Mouse (Mus musculus): ENCODE measurements around the gene Dctn1. TPM values are rescaled to one million over a fixed set of nuclear protein-coding genes. Genes with fewer than 3 reads are reported as not detected.
A peak's percentile ranks its signal among the peaks of the same experiment; 100 is the strongest.

The Dctn1 gene
- polyA plus RNA-seq, 1 experiment from 2014 or later, result 116 TPM

- Histone ChIP-seq H3K36me3 (replicated peaks) (peaks cover 51% of the 10 kb centered on the region), H3K4me3 (no peak overlapping the region), H3K4me1 (peaks cover 45% of the 10 kb centered on the region), H3K9me3 (no peaks in the 10 kb centered on the region), H3K27ac (replicated peaks) (no peak overlapping the region), H3K27me3 (replicated peaks; ENCODE audit: low read depth, poor library complexity, severe bottlenecking) (no peaks in the 10 kb centered on the region)
- peak; percentile 27 for DNase-seq (ENCODE audit: low spot score)
- WGBS, result 90% methylated on average over 3 of the region's 3 CpGs
Measured at GRCm38 (mm10) chr6:83184858-83185435, 19.2 kb downstream of the Dctn1 start.

GRCm38 (mm10) chr6:83185895-83186861, 20.5 kb downstream of the Dctn1 start:
- no peaks in the 10 kb centered on the region for H3K27me3 ChIP-seq (replicated peaks; ENCODE audit: low read depth, poor library complexity, severe bottlenecking)
- peak; percentile 85 for DNase-seq (ENCODE audit: low spot score)
- 7% methylated on average over 25 of the region's 25 CpGs for WGBS
- H3K4me1 ChIP-seq, result peaks cover 40% of the 10 kb centered on the region
- no peaks in the 10 kb centered on the region for H3K9me3 ChIP-seq
- H3K4me3 ChIP-seq, result peak overlapping the region; percentile 57
- peak overlapping the region; percentile 83 for H3K27ac ChIP-seq (replicated peaks)
- H3K36me3 ChIP-seq (replicated peaks), result peaks cover 63% of the 10 kb centered on the region

GRCm38 (mm10) chr6:83186946-83187345, 21.2 kb downstream of the Dctn1 start:
- peak overlapping the region; percentile 57 for H3K4me3 ChIP-seq
- H3K4me1 ChIP-seq, result peaks cover 40% of the 10 kb centered on the region
- no peaks in the 10 kb centered on the region for H3K9me3 ChIP-seq
- DNase-seq (ENCODE audit: low spot score), result peak; percentile 26
- WGBS, result 61% methylated on average over 2 of the region's 2 CpGs
- H3K27ac ChIP-seq (replicated peaks), result peak overlapping the region; percentile 83
- peaks cover 71% of the 10 kb centered on the region for H3K36me3 ChIP-seq (replicated peaks)
- H3K27me3 ChIP-seq (replicated peaks; ENCODE audit: low read depth, poor library complexity, severe bottlenecking), result no peaks in the 10 kb centered on the region

GRCm38 (mm10) chr6:83193571-83193970, 27.9 kb downstream of the Dctn1 start:
- H3K4me1 ChIP-seq, result peaks cover 8% of the 10 kb centered on the region; the same call in 1 of the 2 replicates
- 93% methylated on average over 7 of the region's 7 CpGs for WGBS
- no peak overlapping the region for H3K4me3 ChIP-seq
- H3K27me3 ChIP-seq (replicated peaks; ENCODE audit: low read depth, poor library complexity, severe bottlenecking), result no peaks in the 10 kb centered on the region
- no peaks in the 10 kb centered on the region for H3K9me3 ChIP-seq
- no peak overlapping the region for H3K27ac ChIP-seq (replicated peaks)
- peaks cover 99% of the 10 kb centered on the region for H3K36me3 ChIP-seq (replicated peaks)
- no peak for DNase-seq (ENCODE audit: low spot score)

- Histone ChIP-seq H3K4me3 (no peak overlapping the region), H3K27ac (replicated peaks) (no peak overlapping the region), H3K27me3 (replicated peaks; ENCODE audit: low read depth, poor library complexity, severe bottlenecking) (no peaks in the 10 kb centered on the region), H3K9me3 (no peaks in the 10 kb centered on the region), H3K36me3 (replicated peaks) (peaks cover 94% of the 10 kb centered on the region), H3K4me1 (peaks cover 8% of the 10 kb centered on the region; the same call in 1 of the 2 replicates)
- WGBS, result 50% methylated on average over 15 of the region's 15 CpGs
- peak; percentile 33 for DNase-seq (ENCODE audit: low spot score)
Measured at GRCm38 (mm10) chr6:83197345-83198004, 31.8 kb downstream of the Dctn1 start.

- Histone ChIP-seq H3K9me3 (no peaks in the 10 kb centered on the region), H3K36me3 (replicated peaks) (peaks cover 35% of the 10 kb centered on the region), H3K27me3 (replicated peaks; ENCODE audit: low read depth, poor library complexity, severe bottlenecking) (no peaks in the 10 kb centered on the region), H3K27ac (replicated peaks) (no peak overlapping the region), H3K4me3 (no peak overlapping the region), H3K4me1 (no peaks in the 10 kb centered on the region)
- 83% methylated on average over 4 of the region's 4 CpGs for WGBS
- DNase-seq (ENCODE audit: low spot score), result no peak
Measured at GRCm38 (mm10) chr6:83203320-83203719, 37.6 kb downstream of the Dctn1 start.

- 94% methylated on average over 3 of the region's 3 CpGs for WGBS
- no peak overlapping the region for H3K4me3 ChIP-seq
- no peaks in the 10 kb centered on the region for H3K9me3 ChIP-seq
- no peak for DNase-seq (ENCODE audit: low spot score)
- H3K4me1 ChIP-seq, result no peaks in the 10 kb centered on the region
- no peaks in the 10 kb centered on the region for H3K27me3 ChIP-seq (replicated peaks; ENCODE audit: low read depth, poor library complexity, severe bottlenecking)
- peaks cover 11% of the 10 kb centered on the region for H3K36me3 ChIP-seq (replicated peaks)
- H3K27ac ChIP-seq (replicated peaks), result no peak overlapping the region
Measured at GRCm38 (mm10) chr6:83205851-83206250, 40.1 kb downstream of the Dctn1 start.

- Histone ChIP-seq H3K27ac (replicated peaks) (no peak overlapping the region), H3K27me3 (replicated peaks; ENCODE audit: low read depth, poor library complexity, severe bottlenecking) (no peaks in the 10 kb centered on the region), H3K4me1 (no peaks in the 10 kb centered on the region), H3K4me3 (no peak overlapping the region), H3K36me3 (replicated peaks) (peaks cover 6% of the 10 kb centered on the region; the same call in 1 of the 2 replicates), H3K9me3 (no peaks in the 10 kb centered on the region)
- DNase-seq (ENCODE audit: low spot score), result no peak
- WGBS, result 84% methylated on average over 11 of the region's 11 CpGs
Measured at GRCm38 (mm10) chr6:83206321-83206720, 40.6 kb downstream of the Dctn1 start.

- H3K4me1 ChIP-seq, result no peaks in the 10 kb centered on the region
- H3K4me3 ChIP-seq, result no peak overlapping the region
- DNase-seq (ENCODE audit: low spot score), result no peak
- WGBS, result 76% methylated on average over 9 of the region's 9 CpGs
- no peaks in the 10 kb centered on the region for H3K27me3 ChIP-seq (replicated peaks; ENCODE audit: low read depth, poor library complexity, severe bottlenecking)
- no peaks in the 10 kb centered on the region for H3K9me3 ChIP-seq
- no peaks in the 10 kb centered on the region for H3K36me3 ChIP-seq (replicated peaks)
- no peak overlapping the region for H3K27ac ChIP-seq (replicated peaks)
Measured at GRCm38 (mm10) chr6:83207361-83208049, 41.8 kb downstream of the Dctn1 start.

GRCm38 (mm10) chr6:83208050-83208400, 42.3 kb downstream of the Dctn1 start:
- H3K4me3 ChIP-seq, result no peak overlapping the region
- H3K4me1 ChIP-seq, result no peaks in the 10 kb centered on the region
- no peak for DNase-seq (ENCODE audit: low spot score)
- no peaks in the 10 kb centered on the region for H3K27me3 ChIP-seq (replicated peaks; ENCODE audit: low read depth, poor library complexity, severe bottlenecking)
- H3K9me3 ChIP-seq, result no peaks in the 10 kb centered on the region
- H3K27ac ChIP-seq (replicated peaks), result no peak overlapping the region
- WGBS, result 82% methylated on average over 2 of the region's 2 CpGs
- H3K36me3 ChIP-seq (replicated peaks), result no peaks in the 10 kb centered on the region

GRCm38 (mm10) chr6:83210495-83210894, 44.8 kb downstream of the Dctn1 start:
- peaks cover 3% of the 10 kb centered on the region; the same call in 1 of the 2 replicates for H3K4me1 ChIP-seq
- H3K27me3 ChIP-seq (replicated peaks; ENCODE audit: low read depth, poor library complexity, severe bottlenecking), result no peaks in the 10 kb centered on the region
- H3K36me3 ChIP-seq (replicated peaks), result no peaks in the 10 kb centered on the region
- WGBS, result 62% methylated on average over 2 of the region's 2 CpGs
- H3K27ac ChIP-seq (replicated peaks), result no peak overlapping the region
- no peak overlapping the region for H3K4me3 ChIP-seq
- no peak for DNase-seq (ENCODE audit: low spot score)
- no peaks in the 10 kb centered on the region for H3K9me3 ChIP-seq

GRCm38 (mm10) chr6:83211526-83211925, 45.8 kb downstream of the Dctn1 start:
- no peak overlapping the region for H3K4me3 ChIP-seq
- WGBS, result 32% methylated on average over 5 of the region's 5 CpGs
- H3K4me1 ChIP-seq, result peaks cover 6% of the 10 kb centered on the region; the same call in 1 of the 2 replicates
- H3K27ac ChIP-seq (replicated peaks), result no peak overlapping the region
- H3K9me3 ChIP-seq, result no peaks in the 10 kb centered on the region
- H3K27me3 ChIP-seq (replicated peaks; ENCODE audit: low read depth, poor library complexity, severe bottlenecking), result no peaks in the 10 kb centered on the region
- no peaks in the 10 kb centered on the region for H3K36me3 ChIP-seq (replicated peaks)
- DNase-seq (ENCODE audit: low spot score), result no peak

Data from embryonic facial prominence, embryonic 10.5 days (tissue).